Mouse (Mus musculus): ENCODE measurements at regions not wholly inside any gene's neighbourhood (a gene's known extent, or its start where the extent isn't known, plus 50 kb on each side); places are given as distances from the start of the nearest gene placed in this dataset.

DNA sequence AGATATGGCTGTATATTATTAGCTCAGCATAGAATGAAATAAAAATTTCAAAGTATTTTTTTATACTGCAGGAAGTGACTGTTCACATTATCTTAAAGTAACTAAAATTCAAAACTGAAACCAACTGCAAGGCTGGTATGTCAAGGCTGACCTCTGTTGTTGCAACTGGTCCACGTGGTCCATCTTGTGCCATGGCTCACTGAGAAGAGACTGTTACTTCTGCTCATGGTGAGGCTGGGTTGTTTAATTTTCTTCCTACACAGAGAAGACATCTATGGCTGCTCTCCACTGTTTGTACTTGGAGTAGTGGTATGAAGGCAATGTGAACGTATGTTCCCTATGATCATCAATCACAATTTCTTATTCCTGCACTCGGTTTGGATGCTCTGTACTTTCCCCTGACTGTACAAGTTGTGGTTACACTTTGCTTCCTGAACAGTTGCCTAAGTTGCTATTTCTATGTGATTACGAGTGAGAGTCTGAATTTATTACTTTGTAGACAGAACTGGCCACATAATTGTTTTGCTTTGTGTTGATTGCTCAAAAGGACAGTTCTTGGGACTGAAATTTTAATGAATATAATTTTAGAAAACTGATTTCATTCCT lies 946.1 kb downstream of the Trim52 start:
- Histone ChIP-seq H3K9me3 (ENCODE audit: control insufficient read depth, low read length) (no peaks in the 10 kb centered on the region), H3K4me3 (ENCODE audit: low read length) (no peak overlapping the region), H3K27me3 (ENCODE audit: control insufficient read depth, insufficient read depth, low read depth, low read length) (no peaks in the 10 kb centered on the region), H3K4me1 (replicated peaks; ENCODE audit: control insufficient read depth, insufficient read depth, low read length) (no peaks in the 10 kb centered on the region), H3K27ac (ENCODE audit: low read length) (no peak overlapping the region), H3K4me2 (ENCODE audit: low read depth, low read length) (no peak overlapping the region), H3K36me3 (ENCODE audit: control insufficient read depth, insufficient read depth, low read length) (no peaks in the 10 kb centered on the region), H3K9ac (ENCODE audit: low read length) (no peak overlapping the region)
- WGBS, result 60% methylated on average over 4 of the region's 4 CpGs
- ATAC-seq (ENCODE audit: low read depth), result no peak

DNA sequence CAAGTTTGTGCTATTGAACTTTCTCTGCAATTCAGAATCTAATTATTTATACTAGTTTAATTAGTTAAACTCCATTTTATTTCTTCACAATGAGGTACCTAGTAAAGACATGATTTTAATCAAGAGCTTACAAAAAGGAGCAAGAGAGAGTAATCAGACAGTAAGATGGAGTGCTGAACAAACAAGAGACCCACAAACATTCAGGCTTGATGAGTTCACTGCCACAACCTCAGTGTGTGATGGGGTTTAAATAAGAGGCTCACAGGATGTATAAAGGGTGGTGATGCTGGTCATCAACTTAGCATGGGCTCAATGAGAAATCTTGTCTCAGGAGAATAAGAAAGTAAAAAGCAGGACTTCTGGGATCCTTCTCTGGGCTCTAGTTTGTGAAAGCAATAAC lies 962.6 kb downstream of the Trim52 start:
- Histone ChIP-seq H3K27me3 (ENCODE audit: control insufficient read depth, insufficient read depth, low read depth, low read length) (no peaks in the 10 kb centered on the region), H3K9me3 (ENCODE audit: control insufficient read depth, low read length) (no peaks in the 10 kb centered on the region), H3K4me1 (replicated peaks; ENCODE audit: control insufficient read depth, insufficient read depth, low read length) (no peaks in the 10 kb centered on the region), H3K36me3 (ENCODE audit: control insufficient read depth, insufficient read depth, low read length) (no peaks in the 10 kb centered on the region), H3K9ac (ENCODE audit: low read length) (no peak overlapping the region), H3K4me3 (ENCODE audit: low read length) (no peak overlapping the region), H3K27ac (ENCODE audit: low read length) (no peak overlapping the region), H3K4me2 (ENCODE audit: low read depth, low read length) (no peak overlapping the region)
- no peak for ATAC-seq (ENCODE audit: low read depth)

DNA sequence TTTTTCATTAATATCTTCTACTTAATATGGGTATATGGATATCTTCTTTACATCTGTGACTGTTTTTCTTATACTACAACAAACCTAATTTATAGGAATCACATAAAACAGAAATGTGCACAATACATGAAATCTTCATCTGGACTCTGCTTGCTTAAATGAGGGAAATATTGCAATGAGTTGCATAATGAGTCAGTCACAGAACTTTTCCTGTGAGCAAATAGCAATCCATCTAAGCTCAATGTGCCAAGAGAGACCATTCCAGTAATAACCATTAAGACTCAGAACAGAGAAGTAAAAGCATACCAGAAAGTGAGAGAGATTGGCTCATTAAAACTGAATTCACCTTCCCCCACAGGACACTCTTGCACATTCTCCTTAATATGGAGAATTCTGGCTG lies 974.4 kb downstream of the Trim52 start:
- no peak for ATAC-seq (ENCODE audit: low read depth)
- H3K4me2 ChIP-seq (ENCODE audit: low read depth, low read length), result no peak overlapping the region

More for the DNA sequence above, 974.4 kb downstream of the Trim52 start:
- Histone ChIP-seq H3K9ac (ENCODE audit: low read length) (no peak overlapping the region), H3K4me3 (ENCODE audit: low read length) (no peak overlapping the region), H3K27ac (ENCODE audit: low read length) (no peak overlapping the region), H3K9me3 (ENCODE audit: control insufficient read depth, low read length) (no peaks in the 10 kb centered on the region; the same call in 1 of the 2 replicates), H3K36me3 (ENCODE audit: control insufficient read depth, insufficient read depth, low read length) (no peaks in the 10 kb centered on the region), H3K27me3 (ENCODE audit: control insufficient read depth, insufficient read depth, low read depth, low read length) (no peaks in the 10 kb centered on the region), H3K4me1 (replicated peaks; ENCODE audit: control insufficient read depth, insufficient read depth, low read length) (no peaks in the 10 kb centered on the region)

Measured in lung, embryonic 16.5 days (tissue).